Mouse (Mus musculus) right cerebral cortex, postnatal 36 days (tissue): ENCODE measurements at regions not wholly inside any gene's neighbourhood (a gene's known extent, or its start where the extent isn't known, plus 50 kb on each side); places are given as distances from the start of the nearest gene placed in this dataset.
A peak's percentile ranks its signal among the peaks of the same experiment; 100 is the strongest.

Experiments used
- DNase-seq, 2 experiments: peaks; one replicate each; pipeline ENCODE4 v3.0.0; 2022; ENCODE audit warnings: low spot score in 2 of 2, mixed read lengths in 1 of 2

DNA sequence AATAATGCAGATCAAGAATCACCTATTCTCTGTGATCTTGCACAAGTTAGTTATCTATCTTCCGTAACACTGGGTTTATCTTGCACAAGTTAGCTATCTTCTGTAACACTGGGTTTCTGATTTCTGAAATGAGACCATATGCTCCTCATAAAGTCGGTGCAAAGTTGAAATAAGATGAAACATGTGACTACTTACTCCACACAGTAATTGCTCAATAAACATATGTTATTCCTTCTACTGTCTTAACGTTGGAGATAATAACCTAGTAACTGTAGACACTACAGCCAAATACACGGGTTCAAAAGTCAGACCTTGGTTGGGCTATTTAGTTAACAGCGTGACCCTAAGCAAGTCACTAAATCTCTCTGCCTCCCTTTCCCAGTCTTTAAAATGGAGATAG lies 65.8 kb upstream of the Atp11b start:
- DNase-seq = no peak

DNA sequence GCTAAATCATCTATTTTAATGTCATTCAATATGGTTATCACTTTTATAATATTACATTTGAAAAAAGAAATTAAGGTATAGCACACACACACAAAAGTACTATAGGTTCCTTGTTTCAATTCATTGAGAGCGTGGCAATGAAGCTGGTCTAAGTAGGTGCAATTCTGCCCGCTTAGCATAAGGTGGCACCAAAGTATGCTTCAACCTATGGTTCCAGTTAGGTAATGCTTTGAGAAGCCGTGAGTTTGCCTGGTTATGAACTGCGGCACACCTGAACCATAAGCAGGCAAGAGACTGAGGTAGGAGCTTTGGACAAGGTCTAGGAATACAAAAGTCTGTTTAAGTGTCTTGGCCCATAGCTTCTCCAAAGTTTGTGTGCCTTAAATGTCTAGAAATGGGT lies 65.1 kb upstream of the Atp11b start:
- peak; percentile 6 to 32 for DNase-seq

GRCm38 (mm10) chr3:35693039-35693438 lies 60.9 kb upstream of the Atp11b start:
- peak; percentile 39 to 59 for DNase-seq

DNA sequence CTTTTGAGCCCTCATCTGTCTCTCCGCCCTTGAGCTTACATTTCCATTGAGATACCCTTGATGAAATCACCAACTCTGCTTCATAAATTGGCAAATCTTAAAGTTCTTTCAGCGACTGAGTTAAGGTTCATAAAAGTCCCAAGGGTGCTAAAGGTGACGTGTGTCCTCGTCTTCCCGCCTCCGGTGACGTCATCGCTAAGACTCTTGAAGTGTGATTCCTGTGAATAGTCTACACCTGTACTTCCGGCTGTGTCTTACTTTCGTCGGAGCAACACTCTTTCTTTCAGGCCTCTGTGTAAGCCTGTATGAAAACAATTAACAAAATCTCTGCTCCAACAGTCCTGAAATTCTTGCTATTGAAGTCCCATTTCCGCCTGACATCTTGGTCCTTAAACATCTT lies 60.4 kb upstream of the Atp11b start:
- no peak for DNase-seq

DNA sequence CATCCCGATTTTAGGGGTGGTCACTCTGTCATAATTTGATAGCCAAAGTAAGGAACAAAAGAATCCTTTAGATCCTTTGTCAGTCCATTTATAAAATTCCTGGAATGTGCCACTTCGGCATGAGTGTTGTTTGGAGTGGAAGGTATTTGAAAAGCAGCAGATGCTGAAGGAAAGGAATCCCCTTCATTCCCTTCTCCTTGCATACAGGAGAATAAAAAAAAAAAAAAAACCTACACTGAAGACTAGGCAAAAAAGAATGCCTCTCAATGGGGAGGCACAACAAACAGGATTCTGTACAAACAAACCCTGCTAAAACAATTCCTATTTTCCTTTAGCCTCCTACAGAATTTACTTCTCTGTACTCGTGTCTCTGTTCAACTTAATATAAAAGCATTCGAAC lies 59.7 kb upstream of the Atp11b start:
- DNase-seq = no peak

- no peak for DNase-seq
Observed at GRCm38 (mm10) chr3:35695859-35696258, 58.0 kb upstream of the Atp11b start.

GRCm38 (mm10) chr3:35699266-35699665 lies 54.6 kb upstream of the Atp11b start:
- no peak for DNase-seq

DNA sequence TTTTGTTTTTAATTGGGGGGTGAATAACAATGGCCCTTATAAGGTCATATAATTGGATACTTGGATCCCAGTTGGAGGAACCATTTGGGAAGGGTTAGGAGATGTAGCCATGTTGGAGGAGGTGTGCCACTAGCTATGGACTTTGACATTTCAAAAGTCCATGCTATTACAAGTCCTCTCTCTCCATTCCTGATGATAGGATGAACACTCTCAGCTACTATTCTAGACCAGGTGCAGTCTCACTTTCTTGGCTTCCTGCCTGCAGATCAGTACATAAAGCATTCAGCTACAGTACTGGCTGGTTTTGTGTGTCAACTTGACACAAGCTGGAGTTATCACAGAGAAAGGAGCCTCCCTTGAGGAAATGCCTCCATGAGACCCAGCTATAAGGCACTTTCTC lies 53.9 kb upstream of the Atp11b start:
- no peak for DNase-seq

GRCm38 (mm10) chr3:35703528-35704327 lies 50.2 kb upstream of the Atp11b start:
- DNase-seq = no peak
